Mouse (Mus musculus): ENCODE measurements around the gene Stx16.

The Stx16 gene

DNA sequence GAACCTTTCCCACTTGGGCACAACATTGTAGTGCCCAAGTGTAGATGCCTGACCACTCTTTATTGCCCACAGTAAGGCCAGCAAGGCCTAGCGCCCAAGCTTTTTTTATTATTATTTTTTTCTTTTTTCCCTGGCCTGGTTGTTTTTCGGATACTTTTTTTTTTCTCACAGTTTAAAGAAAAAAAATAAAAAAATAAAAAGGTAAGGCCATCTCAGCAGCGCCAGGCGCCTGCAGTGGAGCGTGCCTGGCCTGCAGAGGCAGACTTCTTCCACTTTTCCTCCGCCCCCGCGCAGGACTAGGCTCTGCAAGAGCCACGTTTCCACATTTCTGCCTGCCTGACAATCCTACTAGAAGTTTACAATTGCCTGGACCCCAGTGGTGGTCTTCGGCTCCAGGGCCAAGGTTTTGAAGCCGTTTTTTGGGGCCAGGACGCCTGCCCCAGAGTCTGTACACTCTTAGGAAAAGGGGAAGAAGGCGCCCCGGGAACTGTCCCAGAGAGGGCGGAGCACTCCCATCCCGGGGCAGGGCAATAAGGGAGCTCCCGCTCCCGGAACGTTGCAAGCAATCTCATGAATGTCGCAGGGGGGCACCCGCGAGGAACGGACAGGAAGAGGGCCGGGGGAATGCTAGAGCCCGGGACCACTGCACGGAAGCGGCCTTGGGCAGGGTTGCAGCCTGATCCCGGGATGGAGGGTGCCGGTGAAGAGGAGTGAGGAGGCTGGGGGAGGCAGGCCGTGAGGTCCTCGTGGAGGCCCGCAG, at the start of gene Stx16:
TSS of gene Stx16 (plus strand) at position 636 of the 760 bp plus-strand sequence.
- peak; percentile 94 for DNase-seq

DNA sequence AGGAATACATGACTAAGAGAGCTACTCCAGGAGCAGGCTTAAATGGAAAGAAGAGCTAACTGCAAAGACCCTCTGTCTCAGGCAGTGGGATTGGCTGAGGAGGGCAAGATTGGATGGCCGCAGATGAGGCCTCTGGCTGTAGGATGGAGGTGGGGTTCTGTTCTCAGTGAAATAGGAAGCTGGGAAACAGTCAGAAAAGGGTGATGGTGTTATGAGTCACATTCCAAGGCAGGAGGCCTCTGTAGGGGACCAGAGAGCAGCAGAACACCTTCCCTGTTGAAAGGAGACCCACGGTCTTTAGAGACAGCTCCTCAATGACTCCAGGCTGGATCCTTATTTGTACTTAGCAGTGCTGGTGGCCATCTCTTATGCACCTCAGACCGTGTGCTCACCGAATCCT, 49.7 kb upstream of the Stx16 start:
- no peak for DNase-seq

- no peak for DNase-seq
Measured at GRCm38 (mm10) chr2:174033257-174033800, 42.8 kb upstream of the Stx16 start.

DNA sequence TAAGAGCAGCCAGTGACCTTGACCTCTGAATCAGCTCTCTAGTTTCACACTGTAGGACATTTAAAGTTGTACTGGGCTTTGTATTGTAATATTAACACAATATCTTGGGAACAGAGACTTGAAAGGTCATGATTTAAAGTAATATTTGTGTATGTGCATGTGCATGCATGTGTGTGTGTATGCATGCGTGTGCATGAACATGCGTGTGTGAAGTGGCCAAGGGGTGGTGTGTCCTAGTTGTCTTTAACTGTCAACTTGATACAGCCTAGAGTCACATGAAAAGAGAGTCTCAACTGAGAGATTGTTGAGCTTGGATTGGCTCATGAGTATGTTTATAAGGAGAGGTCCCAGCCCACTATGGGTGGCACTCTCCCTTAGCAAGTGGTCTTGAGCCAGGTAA, 28.5 kb upstream of the Stx16 start:
- DNase-seq = no peak

DNA sequence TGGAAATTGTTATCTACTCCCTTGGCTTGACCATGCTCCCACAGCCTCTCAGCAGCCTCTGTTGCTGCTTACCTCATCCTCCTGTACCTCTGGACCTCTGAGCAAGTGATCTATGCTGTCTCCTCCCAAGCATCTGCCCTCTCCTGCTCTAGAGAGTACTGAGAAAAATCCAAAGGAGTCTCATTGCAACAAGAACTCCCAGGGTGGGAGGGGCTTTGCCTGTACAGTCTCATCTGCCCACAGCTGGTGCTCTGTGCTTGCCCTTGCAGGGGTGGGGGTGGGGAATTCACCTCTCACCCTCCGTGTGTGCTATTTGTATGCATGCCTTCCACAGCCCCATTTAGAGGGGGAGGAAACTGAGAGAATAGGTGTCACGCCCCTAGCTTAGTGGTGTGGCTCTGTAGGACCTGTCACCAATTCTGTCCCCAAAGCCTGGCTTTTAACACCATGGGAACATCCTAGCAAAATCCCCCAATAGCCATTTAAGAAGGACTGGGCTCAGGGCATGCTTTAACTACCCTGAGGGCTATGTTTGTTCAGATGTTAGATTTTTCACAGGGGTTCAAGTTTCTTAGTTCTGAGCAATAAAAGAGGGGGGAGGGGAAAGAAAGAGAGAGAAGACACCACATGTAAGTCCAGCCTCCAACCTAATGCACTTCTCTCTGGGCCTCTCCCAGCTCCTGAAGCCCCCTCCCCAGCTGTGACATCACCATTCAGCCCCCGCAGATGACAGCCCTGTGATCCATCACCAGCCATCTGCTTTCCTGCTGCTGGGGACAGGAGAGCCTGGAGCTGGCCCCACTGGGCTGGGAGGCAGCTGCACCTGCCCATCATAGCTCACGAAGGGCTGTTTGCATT, 26.4 kb upstream of the Stx16 start:
- DNase-seq = no peak

- DNase-seq = no peak
Measured at GRCm38 (mm10) chr2:174050339-174050685, 25.8 kb upstream of the Stx16 start.

DNA sequence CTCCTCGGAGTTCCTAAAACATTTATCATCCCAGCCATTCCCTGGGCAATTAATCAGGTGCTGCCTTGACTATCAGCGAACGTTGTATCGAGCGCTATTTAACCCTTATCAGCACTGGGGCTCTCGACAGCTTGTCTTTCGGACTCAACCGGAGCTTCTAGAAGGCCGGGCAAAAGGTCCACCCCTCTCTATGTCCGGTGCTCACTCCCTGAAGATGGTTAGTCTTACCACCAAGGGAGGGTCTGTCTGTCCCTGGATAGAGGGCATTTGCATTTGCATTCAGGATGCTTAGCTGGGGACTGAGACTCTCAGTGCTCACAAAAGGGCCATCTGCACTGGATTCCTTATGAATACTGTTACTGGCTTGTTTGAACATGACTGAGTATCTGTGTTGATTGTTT, 25.0 kb upstream of the Stx16 start:
- DNase-seq = no peak

- no peak for DNase-seq
Measured at GRCm38 (mm10) chr2:174054496-174054895, 21.6 kb upstream of the Stx16 start.

GRCm38 (mm10) chr2:174057730-174058129, 18.4 kb upstream of the Stx16 start:
- DNase-seq = no peak

DNA sequence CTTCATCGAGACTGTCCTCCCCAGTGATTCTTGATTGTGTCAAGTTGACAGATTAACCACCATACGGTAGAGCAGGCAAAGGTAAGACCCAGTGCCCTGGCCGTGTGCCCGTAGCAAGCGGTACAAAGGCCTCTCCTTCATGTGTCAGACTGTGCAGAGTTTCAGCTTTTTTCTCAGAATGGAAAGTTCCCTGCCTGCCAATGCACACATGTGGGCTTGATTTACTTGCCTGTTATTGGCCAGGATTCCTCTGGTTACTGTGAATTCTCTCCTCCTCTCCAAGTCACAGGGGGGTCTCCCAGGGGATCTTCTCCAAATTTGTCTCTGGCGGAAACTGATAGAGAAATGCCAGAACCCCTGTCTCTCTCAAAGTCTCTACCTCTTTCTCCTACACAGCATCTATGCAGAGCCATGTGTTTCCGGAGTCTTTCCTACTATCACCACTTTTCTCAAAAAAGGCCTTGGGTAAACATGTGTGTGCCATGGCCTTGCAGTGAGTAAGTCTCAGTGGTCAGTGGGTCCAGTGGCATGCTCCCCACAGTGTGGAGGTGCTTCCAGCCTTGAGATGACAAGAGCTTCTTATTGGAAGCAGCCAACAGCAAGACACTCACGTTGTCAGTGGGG, 17.7 kb upstream of the Stx16 start:
- DNase-seq = peak; percentile 78

- no peak for DNase-seq
Measured at GRCm38 (mm10) chr2:174059591-174060385, 16.3 kb upstream of the Stx16 start.

GRCm38 (mm10) chr2:174061219-174061618, 14.9 kb upstream of the Stx16 start:
- no peak for DNase-seq

DNA sequence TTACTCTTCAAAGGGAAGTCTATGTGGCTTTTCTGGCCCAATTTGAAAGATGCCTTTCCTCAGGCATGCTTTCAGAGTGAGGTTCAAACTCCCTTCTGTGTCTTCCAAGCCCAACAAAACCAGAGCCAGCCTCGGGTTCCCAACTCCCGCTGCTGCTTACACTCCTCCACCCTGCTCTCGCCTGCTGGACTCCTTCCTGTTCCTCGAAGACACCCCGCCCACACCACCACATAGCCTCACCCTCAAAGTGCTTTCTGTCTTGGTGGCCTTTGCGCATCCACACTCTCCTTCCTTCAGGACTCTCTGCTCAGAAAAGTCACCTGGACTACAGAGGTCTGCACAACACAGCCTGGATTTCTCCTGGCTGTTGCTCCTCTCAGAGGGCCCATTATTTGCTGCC, 13.0 kb upstream of the Stx16 start:
- no peak for DNase-seq

- DNase-seq = no peak
Measured at GRCm38 (mm10) chr2:174063527-174064211, 12.4 kb upstream of the Stx16 start.

DNA sequence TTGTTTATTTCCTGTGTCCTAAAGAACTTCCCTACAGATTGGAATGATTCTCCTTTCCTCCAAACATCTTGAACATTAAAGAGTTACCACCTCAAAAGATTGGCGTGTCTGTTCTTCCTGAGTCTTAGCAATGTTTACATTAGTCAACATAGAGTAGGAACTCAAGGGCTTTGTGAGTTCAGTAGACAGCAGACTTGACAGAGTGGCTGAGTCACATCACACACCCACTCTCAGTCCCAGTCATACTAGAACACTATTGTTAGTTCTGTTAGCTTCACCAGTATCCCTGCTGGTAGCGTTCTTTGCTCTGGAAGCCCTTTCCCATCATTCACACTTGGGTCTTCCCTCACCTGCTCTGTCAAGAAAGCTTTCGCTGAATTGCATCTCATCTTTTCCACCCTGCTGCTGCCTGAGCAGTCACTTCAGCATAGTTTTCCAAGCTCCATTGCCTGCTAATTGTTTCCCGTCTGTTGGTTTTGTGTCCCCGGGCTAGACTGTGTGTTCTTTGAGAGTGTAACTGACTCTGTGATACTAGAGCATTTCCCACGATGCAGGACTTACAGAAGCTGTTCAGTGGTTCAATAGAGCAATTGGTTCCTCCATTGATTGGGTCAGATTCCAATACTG, 8.2 kb upstream of the Stx16 start:
- DNase-seq = no peak

- DNase-seq = no peak
Measured at GRCm38 (mm10) chr2:174069532-174070049, 6.5 kb upstream of the Stx16 start.

DNA sequence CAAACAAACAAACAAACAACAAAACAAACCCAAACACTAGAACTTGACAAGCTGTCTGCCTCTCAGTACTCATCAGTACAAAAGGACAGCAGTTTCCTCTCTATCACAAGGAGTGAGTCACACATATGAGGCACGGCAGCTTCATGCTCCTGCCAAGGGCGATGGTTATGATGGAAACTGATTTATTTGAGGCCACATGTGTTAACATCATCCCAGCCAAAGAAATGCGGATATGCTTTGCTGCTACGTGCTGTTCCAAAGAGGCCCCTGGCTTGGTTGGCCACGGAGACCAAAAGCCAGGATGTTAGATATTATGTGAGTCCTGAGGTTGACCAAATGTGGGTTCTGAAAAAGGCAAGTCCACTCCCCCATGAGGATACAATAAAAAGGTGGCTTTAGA, 4.7 kb upstream of the Stx16 start:
- DNase-seq = no peak

- no peak for DNase-seq
Measured at GRCm38 (mm10) chr2:174073156-174073790, 2.8 kb upstream of the Stx16 start.

DNA sequence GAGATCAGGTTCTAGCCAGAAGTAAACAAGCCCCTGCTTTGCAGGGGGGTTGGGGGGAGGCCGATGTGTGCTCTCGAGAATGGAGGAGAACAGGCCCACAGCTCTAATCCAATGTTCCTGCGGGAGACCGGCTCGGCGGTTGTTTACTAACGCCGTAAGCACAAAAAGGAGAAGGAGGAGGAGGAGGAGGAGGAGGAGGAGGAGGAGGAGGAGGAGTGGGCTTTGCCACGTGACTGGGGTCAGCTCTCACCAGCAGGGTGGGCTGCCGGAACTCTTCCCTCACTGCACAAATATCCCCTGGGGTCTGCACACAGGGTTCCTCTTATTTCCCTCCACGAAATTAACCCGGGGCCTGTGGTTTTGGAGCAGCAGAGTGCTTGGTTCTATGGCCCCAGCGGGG, 1.5 kb upstream of the Stx16 start:
- DNase-seq = no peak

- peak; percentile 36 for DNase-seq
Measured at GRCm38 (mm10) chr2:174075072-174075570, 987 bp upstream of the Stx16 start.

DNA sequence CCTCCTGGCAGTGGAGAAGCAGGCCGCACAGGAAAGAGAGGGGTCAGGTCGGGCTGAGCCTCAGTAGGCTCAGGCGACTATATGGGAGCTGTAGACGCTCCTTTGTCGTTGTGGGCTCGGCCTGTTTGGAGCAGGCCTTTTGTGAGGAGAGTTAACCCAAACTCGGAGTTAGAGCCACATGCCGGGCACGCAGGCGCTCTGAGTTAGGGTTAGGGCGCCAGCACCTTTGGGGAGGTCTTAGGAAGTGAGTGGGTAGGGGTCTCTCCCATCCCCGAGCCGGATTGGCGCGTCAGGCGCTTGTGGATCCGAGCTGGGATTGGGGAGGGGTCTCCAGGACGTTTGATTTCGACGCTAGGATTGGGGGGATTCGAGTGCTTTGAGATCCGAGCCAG, 321 bp downstream of the Stx16 start:
- DNase-seq = no peak

Measured in kidney, adult 11 months (tissue).